Mouse (Mus musculus) brown adipose tissue, adult 24 weeks (tissue): ENCODE data around the gene Vdr. TPM values are rescaled to one million over a fixed set of nuclear protein-coding genes. Genes with fewer than 3 reads are reported as not detected.
A peak's percentile ranks its signal among the peaks of the same experiment; 100 is the strongest.

Experiments used
- H3K27ac ChIP-seq: fragments of 200-500 bp; replicated peaks from 2 replicates; pipeline ENCODE4 v1.5.1; 2012; ENCODE audit warnings: low read depth, mild to moderate bottlenecking, low read length
- H3K4me1 ChIP-seq: fragments of 200-500 bp; 2 replicates; pipeline ENCODE4 v1.6.1; 2012; ENCODE audit warnings: low read length, mixed read lengths; ENCODE audit not compliant: control insufficient read depth, insufficient read depth, insufficient read length
- H3K4me3 ChIP-seq: fragments of 200-500 bp; 2 replicates; pipeline ENCODE4 v1.5.1; 2012; ENCODE audit warnings: low read depth, mild to moderate bottlenecking, low read length, moderate library complexity; ENCODE audit not compliant: insufficient read depth
- polyA plus RNA-seq: library from polyadenylated mRNA; stranded (reverse); fragments of >200 nt; gene quantifications from 2 replicates; pipeline ENCODE4 v1.2.4, GENCODE M21; 2012; ENCODE audit not compliant: missing spikeins, insufficient read depth, insufficient read length

The Vdr gene
- polyA plus RNA-seq, 1 experiment, result 1.5 TPM

- H3K4me3 ChIP-seq, result no peak overlapping the region
- peaks cover 26% of the 10 kb centered on the region for H3K4me1 ChIP-seq
- peak overlapping the region; percentile 54 for H3K27ac ChIP-seq
Observed at GRCm38 (mm10) chr15:97839012-97839411, 71.4 kb downstream of the Vdr start.

GRCm38 (mm10) chr15:97838395-97838794, 72.0 kb downstream of the Vdr start:
- H3K4me3 ChIP-seq, result no peak overlapping the region
- no peak overlapping the region for H3K27ac ChIP-seq
- H3K4me1 ChIP-seq, result peaks cover 26% of the 10 kb centered on the region

GRCm38 (mm10) chr15:97837491-97838061, 72.9 kb downstream of the Vdr start:
- no peak overlapping the region for H3K4me3 ChIP-seq
- H3K27ac ChIP-seq, result peak overlapping the region; percentile 72
- H3K4me1 ChIP-seq, result peaks cover 30% of the 10 kb centered on the region

- H3K4me3 ChIP-seq, result no peak overlapping the region
- peak overlapping the region; percentile 72; the same call in 1 of the 2 replicates for H3K27ac ChIP-seq
- H3K4me1 ChIP-seq, result peaks cover 35% of the 10 kb centered on the region
Observed at GRCm38 (mm10) chr15:97836894-97837247, 73.6 kb downstream of the Vdr start.

- no peak overlapping the region for H3K4me3 ChIP-seq
- peaks cover 35% of the 10 kb centered on the region for H3K4me1 ChIP-seq
- H3K27ac ChIP-seq, result 0 out of 2 replicates have a peak overlapping the region, but pooled peaks have one; percentile 72
Observed at GRCm38 (mm10) chr15:97836153-97836893, 74.1 kb downstream of the Vdr start.

- Histone ChIP-seq H3K4me3 (no peak overlapping the region), H3K4me1 (peaks cover 16% of the 10 kb centered on the region), H3K27ac (peak overlapping the region; percentile 82)
Observed at GRCm38 (mm10) chr15:97832764-97833479, 77.5 kb downstream of the Vdr start.

GRCm38 (mm10) chr15:97831987-97832640, 78.3 kb downstream of the Vdr start:
- peak overlapping the region; percentile 82 for H3K27ac ChIP-seq
- H3K4me3 ChIP-seq, result peak overlapping the region; percentile 61
- peaks cover 11% of the 10 kb centered on the region for H3K4me1 ChIP-seq

GRCm38 (mm10) chr15:97831242-97831986, 79.0 kb downstream of the Vdr start:
- Histone ChIP-seq H3K4me1 (peaks cover 14% of the 10 kb centered on the region), H3K27ac (peak overlapping the region; percentile 91), H3K4me3 (peak overlapping the region; percentile 90)

- peaks cover 14% of the 10 kb centered on the region for H3K4me1 ChIP-seq
- peak overlapping the region; percentile 91 for H3K27ac ChIP-seq
- peak overlapping the region; percentile 90 for H3K4me3 ChIP-seq
Observed at GRCm38 (mm10) chr15:97830788-97831241, 79.6 kb downstream of the Vdr start.

- Histone ChIP-seq H3K27ac (peak overlapping the region; percentile 91), H3K4me1 (peaks cover 17% of the 10 kb centered on the region)
Observed at GRCm38 (mm10) chr15:97830253-97830787, 80.1 kb downstream of the Vdr start.

GRCm38 (mm10) chr15:97829432-97829831, 81.0 kb downstream of the Vdr start:
- Histone ChIP-seq H3K4me1 (peaks cover 23% of the 10 kb centered on the region), H3K27ac (peak overlapping the region; percentile 91), H3K4me3 (peak overlapping the region; percentile 90)

More at GRCm38 (mm10) chr15:97830253-97830787, 80.1 kb downstream of the Vdr start:
- peak overlapping the region; percentile 90 for H3K4me3 ChIP-seq

GRCm38 (mm10) chr15:97828901-97829338, 81.5 kb downstream of the Vdr start:
- Histone ChIP-seq H3K27ac (peak overlapping the region; percentile 91), H3K4me3 (peak overlapping the region; percentile 90), H3K4me1 (peaks cover 27% of the 10 kb centered on the region)

- Histone ChIP-seq H3K4me1 (peaks cover 32% of the 10 kb centered on the region), H3K4me3 (peak overlapping the region; percentile 90), H3K27ac (peak overlapping the region; percentile 91)
Observed at GRCm38 (mm10) chr15:97828221-97828842, 82.1 kb downstream of the Vdr start.

- Histone ChIP-seq H3K27ac (peak overlapping the region; percentile 23; the same call in 1 of the 2 replicates), H3K4me3 (no peak overlapping the region; the same call in 1 of the 2 replicates), H3K4me1 (peaks cover 34% of the 10 kb centered on the region)
Observed at GRCm38 (mm10) chr15:97827401-97827800, 83.0 kb downstream of the Vdr start.
